Mouse (Mus musculus) NIH3T3 (cell line): Measurements from ENCODE around the gene AI837181.
A peak's percentile ranks its signal among the peaks of the same experiment; 100 is the strongest.

Experiments
- DNase-seq: peaks from one replicate; pipeline ENCODE4 v3.0.0-alpha.2; 2012; ENCODE audit warnings: low read depth

Gene AI837181

GRCm38 (mm10) chr19:5414534-5414957 is 10.4 kb upstream of the AI837181 start:
- no peak for DNase-seq

- no peak for DNase-seq
Observed at GRCm38 (mm10) chr19:5418750-5419466, 6.0 kb upstream of the AI837181 start.

GRCm38 (mm10) chr19:5419630-5420029 is 5.3 kb upstream of the AI837181 start:
- DNase-seq = no peak

- DNase-seq = no peak
Observed at GRCm38 (mm10) chr19:5420579-5420978, 4.4 kb upstream of the AI837181 start.

GRCm38 (mm10) chr19:5421784-5422183 is 3.2 kb upstream of the AI837181 start:
- no peak for DNase-seq

- DNase-seq = no peak
Observed at GRCm38 (mm10) chr19:5422267-5422666, 2.7 kb upstream of the AI837181 start.

- DNase-seq = no peak
Observed at GRCm38 (mm10) chr19:5422895-5423443, 2.0 kb upstream of the AI837181 start.

GRCm38 (mm10) chr19:5423561-5423960 is 1.4 kb upstream of the AI837181 start:
- no peak for DNase-seq

GRCm38 (mm10) chr19:5424092-5424781 is 707 bp upstream of the AI837181 start:
- DNase-seq = peak; percentile 81

- no peak for DNase-seq
Observed at GRCm38 (mm10) chr19:5425906-5426565, 1.1 kb downstream of the AI837181 start.

- no peak for DNase-seq
Observed at GRCm38 (mm10) chr19:5426640-5427290, 1.8 kb downstream of the AI837181 start.

GRCm38 (mm10) chr19:5428083-5428482 is 3.1 kb downstream of the AI837181 start:
- DNase-seq = peak; percentile 83

- no peak for DNase-seq
Observed at GRCm38 (mm10) chr19:5429219-5429618, 4.3 kb downstream of the AI837181 start.

- peak; percentile 98 for DNase-seq
Observed at GRCm38 (mm10) chr19:5429806-5430205, 4.9 kb downstream of the AI837181 start.

GRCm38 (mm10) chr19:5430408-5430807 is 5.5 kb downstream of the AI837181 start:
- DNase-seq = peak; percentile 37

GRCm38 (mm10) chr19:5431911-5432464 is 7.0 kb downstream of the AI837181 start:
- peak; percentile 93 for DNase-seq

GRCm38 (mm10) chr19:5432992-5433852 is 8.3 kb downstream of the AI837181 start:
- peak; percentile 94 for DNase-seq

GRCm38 (mm10) chr19:5433951-5434350 is 9.0 kb downstream of the AI837181 start:
- DNase-seq = peak; percentile 61

GRCm38 (mm10) chr19:5444371-5444908 is 19.5 kb downstream of the AI837181 start:
- peak; percentile 88 for DNase-seq

GRCm38 (mm10) chr19:5444954-5445353 is 20.0 kb downstream of the AI837181 start:
- DNase-seq = peak; percentile 92
